Mouse (Mus musculus): ENCODE measurements around the gene Gm14403. TPM values are rescaled to one million over a fixed set of nuclear protein-coding genes. Genes with fewer than 3 reads are reported as not detected.

Gm14403 gene
- 2.7 and 3.1 TPM in 2 replicates for polyA plus RNA-seq (2012; rRNA removed)

DNA sequence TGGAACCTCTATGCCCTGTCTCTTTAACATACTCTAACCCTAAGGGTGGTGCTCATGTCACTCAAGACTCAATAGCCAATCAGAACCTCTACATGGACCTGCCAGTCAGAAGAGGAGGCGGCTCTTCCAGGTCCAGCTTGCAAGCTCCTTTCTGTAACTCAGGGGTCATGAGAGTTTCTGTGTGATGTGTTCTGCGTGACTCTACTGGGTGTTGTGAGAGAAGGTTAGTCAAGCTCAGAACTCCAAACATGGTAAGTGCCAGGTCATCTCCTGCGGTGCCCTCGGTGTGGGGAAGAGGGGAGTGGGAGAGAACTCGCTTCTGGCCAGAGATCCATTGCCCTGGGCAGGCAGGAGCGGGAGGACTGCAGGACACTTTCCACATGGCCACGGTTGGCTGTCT, at the start of gene Gm14403:
Gene Gm14403 (plus strand): TSS at position 149 of the 400 bp plus-strand sequence.

DNA sequence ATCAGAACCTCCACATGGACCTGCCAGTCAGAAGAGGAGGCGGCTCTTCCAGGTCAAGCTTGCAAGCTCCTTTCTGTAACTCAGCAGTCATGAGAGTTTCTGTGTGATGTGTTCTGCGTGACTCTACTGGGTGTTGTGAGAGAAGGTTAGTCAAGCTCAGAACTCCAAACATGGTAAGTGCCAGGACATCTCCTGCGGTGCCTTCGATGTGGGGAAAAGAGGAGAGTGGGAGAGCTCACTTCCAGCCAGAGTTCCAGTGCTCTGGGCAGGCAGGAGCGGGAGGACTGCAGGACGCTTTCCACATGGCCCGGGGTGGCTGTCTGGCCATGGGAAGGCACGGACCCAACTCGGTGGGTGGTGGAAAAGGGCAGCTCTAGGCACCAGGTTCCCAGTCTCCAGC, 33.3 kb upstream of the Gm14403 start, which contains the start of gene Zfp970:
Gene Zfp970 (plus strand): TSS at position 58 of the 400 bp plus-strand sequence.

Other genes starting within 250 kb of the Gm14403 start
- gene Gm14409, start 231.2 kb upstream of the Gm14403 start, polyA plus RNA-seq (2012; rRNA removed): not detected in 2 replicates
- gene Gm14412, start 173.9 kb upstream of the Gm14403 start, polyA plus RNA-seq (2012; rRNA removed): 0.38 and 0.63 TPM in 2 replicates
- 6.8 and 7.3 TPM in 2 replicates for gene Gm14418, start 99.9 kb upstream of the Gm14403 start, polyA plus RNA-seq (2012; rRNA removed)
- gene Zfp970, start 33.5 kb upstream of the Gm14403 start, polyA plus RNA-seq (2012; rRNA removed): 7.3 and 9.8 TPM in 2 replicates
- gene Gm14406, start 80.0 kb downstream of the Gm14403 start, polyA plus RNA-seq (2012; rRNA removed): 0.13 and 0.23 TPM in 2 replicates